Mouse (Mus musculus) spleen, adult 12 weeks (tissue): Measurements from ENCODE around the gene Tnfrsf13b.
A peak's percentile ranks its signal among the peaks of the same experiment; 100 is the strongest.
"Not testable (repeated sequence)": the region's sequence is repeated elsewhere in the genome, so short reads cannot be mapped to it uniquely, and the experiment has no call there.

Experiments
- DNase-seq: peaks from one replicate; pipeline ENCODE4 v3.0.0; 2022; ENCODE audit warnings: low spot score

Tnfrsf13b gene

GRCm38 (mm10) chr11:61173477-61173876, 46.9 kb downstream of the Tnfrsf13b start:
- not testable (repeated sequence) for DNase-seq

DNA sequence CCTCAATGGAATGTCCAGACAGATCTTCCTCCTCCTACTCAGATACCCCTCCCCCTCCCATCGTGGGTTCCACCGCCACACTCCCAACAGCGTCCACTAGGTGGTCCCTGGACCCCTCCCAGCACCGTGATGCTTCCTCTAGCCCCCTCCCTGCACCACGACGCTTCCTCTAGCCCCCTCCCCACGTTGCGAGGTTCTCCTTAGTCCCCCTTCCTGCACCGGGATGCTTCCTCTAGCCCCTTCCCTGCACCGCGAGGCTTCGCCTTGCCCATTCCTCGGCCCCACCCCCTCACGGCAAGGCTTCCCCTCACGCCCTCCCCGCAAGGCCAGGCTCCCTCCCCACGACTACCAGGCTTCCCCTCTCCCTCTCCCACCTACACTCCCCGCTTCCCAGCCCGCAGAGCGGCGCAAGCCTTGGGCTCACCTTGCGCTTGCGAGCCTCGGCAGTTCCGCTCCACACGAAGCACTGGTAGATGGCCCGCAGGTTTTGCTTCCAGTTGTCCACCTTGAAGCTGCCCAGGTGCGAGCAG, 47.8 kb downstream of the Tnfrsf13b start:
- no peak for DNase-seq

DNA sequence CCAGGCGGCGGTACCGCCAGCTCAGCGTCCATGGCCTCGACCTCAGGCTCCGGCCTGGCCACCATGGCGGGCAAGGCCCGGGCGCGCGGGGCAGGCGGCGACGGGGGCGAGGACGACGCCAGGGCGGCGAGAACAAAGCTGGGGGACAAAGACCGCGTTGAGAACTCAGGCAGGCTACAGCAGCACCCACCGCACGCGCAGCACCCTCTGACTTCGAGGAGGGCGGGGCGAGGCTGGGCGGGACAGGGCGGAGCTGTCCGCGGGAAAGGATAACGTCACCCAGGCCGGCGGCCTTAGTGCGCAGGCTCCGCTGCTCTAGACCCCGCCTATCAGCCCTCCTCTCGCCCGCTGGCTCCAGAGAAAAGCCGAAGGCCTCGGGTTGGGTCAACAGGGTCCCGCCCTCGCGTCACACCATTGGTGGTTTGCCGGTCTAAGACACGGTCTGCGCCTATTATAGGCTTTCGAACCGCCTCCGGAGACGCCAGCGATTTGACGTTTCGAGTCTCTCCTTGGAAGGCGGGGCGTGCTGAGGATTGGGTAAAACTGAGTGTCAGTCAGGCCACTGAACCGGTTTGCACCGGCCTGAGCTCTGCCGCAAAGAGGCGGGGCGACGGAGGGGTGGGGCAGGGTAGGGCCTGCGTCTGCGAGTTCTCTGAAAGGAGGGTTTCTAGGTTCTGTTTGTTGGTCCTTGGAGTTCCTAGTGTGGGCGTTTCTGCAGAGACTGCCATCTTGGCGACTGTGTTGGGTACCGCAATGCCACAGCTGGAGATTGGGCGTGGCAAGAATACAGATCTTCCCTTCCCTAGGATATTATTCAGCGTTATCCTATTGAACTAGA, 48.5 kb downstream of the Tnfrsf13b start, which contains the start of gene Usp22:
Usp22 (minus strand) TSS at position 235 of the 838 bp plus-strand sequence.
- DNase-seq = peak; percentile 97

- DNase-seq = no peak
These were observed 49.2 kb downstream of the Tnfrsf13b start for GRCm38 (mm10) chr11:61175778-61176177.

- no peak for DNase-seq
These were observed 49.8 kb downstream of the Tnfrsf13b start for GRCm38 (mm10) chr11:61176321-61176720.

DNA sequence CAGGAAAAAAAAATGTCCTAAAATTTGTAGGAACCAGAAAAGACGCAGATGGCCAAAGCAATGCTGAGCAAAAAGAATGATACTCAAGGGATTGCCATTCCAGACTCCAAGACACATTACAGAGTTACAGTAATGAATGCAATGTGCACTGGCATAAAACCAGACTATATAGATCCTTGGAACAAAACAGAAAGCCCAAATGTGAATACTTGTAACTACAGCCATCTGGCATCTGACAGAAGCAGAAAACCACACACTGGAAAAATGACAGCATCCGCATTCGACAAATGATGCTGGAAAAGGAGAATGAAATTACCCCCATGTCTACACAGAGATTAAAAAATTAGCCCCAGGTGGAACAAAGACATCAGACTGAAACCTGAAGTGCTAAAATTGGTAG, 53.8 kb downstream of the Tnfrsf13b start:
- DNase-seq = no peak

DNA sequence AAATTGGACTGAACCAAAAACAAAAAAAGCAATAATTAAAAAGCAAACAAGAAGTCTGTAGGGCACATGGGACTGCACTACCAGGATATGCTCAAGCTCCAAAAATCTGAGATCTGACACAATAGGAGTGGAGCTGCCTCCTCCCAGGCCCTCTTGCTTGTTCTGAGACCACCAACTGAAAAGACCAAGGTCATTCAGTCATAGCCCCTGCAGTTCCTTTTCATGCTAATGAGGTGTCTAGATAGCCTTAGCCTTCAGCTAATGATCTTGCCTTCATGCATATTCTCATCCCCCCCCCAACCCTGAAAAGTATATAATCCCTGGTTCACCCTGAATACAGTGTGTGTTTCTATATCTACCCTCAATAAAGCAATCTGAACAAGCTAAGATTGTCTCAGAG, 55.1 kb downstream of the Tnfrsf13b start:
- no peak for DNase-seq

- no peak for DNase-seq
These were observed 57.3 kb downstream of the Tnfrsf13b start for GRCm38 (mm10) chr11:61183820-61184219.

- DNase-seq = no peak
These were observed 64.2 kb downstream of the Tnfrsf13b start for GRCm38 (mm10) chr11:61190776-61191175.

DNA sequence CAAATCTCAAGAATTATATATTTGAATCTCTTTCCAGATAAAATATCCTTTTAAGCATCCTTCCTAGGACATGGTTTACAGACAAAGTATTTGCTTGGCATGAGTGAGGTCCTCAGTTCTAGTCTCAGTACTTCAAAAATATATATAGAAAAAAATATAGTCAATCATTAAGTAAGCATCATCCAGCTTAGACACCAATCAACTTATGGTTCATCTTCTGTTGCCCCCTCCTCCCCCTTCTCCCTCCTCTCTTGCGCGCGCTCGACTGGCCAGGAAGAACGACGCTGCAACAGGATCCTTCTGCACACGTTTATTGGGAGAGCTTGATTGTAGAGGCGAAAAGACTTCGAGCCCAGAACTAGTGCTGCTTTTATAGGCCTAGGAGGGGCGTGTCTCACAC, 65.6 kb downstream of the Tnfrsf13b start:
- DNase-seq = not testable (repeated sequence)

GRCm38 (mm10) chr11:61192779-61193178, 66.2 kb downstream of the Tnfrsf13b start:
- DNase-seq = no peak

GRCm38 (mm10) chr11:61193392-61193791, 66.8 kb downstream of the Tnfrsf13b start:
- peak; percentile 49 for DNase-seq

DNA sequence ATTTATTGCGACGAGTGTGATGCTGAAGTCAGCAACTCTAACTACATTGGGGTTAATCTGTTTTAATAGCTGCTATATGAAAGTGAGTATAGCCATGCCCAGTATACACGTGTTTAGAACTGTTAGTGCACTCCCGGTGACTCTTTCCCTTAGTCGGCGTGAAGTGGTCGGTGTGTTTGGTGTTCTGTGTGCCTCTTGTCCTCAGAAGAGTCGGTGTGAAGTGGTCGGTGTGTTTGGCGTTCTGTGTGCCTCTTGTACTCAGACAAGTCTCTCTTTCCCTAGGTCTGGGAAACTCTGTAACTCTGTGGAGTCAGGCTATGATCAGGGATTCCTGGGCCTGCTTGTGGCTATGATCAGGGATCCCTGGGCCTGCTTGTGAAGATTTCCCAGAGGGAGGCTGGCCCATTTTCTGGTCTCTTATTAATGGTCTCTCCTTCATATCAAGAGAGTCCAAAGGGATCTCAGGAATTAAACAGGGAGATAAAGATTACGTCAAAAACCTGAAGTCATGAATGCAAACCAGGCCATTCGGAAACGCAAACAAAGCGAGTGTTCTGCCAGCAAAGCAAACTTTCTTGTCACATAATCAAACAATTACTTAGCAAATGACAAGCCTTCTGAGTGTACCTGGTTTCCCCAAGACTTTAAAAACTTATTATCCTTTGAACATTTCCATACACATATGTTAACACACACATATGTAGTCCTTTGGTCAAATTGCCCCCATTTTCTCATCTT, 70.2 kb downstream of the Tnfrsf13b start:
- no peak for DNase-seq

GRCm38 (mm10) chr11:61197935-61198334, 71.4 kb downstream of the Tnfrsf13b start:
- DNase-seq = no peak
